Mouse (Mus musculus) ovary, postnatal 10 days (tissue): ENCODE results near the gene Rpl6.
"Not testable (repeated sequence)": the region's sequence is repeated elsewhere in the genome, so short reads cannot be mapped to it uniquely, and the experiment has no call there.

Experiments
- DNase-seq: peaks from one replicate; pipeline ENCODE4 v3.0.0; 2022; ENCODE audit warnings: low spot score

The Rpl6 gene

GRCm38 (mm10) chr5:121196764-121197163 lies 7.5 kb upstream of the Rpl6 start:
- DNase-seq, result no peak

- no peak for DNase-seq
Observed at GRCm38 (mm10) chr5:121197337-121197736, 6.9 kb upstream of the Rpl6 start.

DNA sequence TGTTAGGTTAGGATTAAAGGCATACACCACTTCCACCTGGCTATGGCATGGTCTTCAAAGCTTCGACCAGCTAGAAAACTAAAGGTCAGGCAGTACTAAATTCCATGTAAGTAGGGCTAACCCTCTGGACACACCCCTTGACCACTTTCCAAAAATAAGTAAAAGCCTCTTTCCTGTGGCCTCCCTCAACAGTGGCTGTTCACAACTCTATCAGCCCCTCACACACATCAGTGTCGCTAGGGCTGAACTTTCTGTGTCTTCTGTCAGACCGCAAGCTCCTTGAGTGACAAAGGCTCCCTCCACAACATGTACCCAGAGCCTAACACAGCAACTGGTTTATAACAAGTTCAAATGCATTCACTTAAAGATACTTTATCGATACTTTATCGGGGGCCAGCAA lies 5.9 kb upstream of the Rpl6 start:
- no peak for DNase-seq

- no peak for DNase-seq
Observed at GRCm38 (mm10) chr5:121201739-121202138, 2.5 kb upstream of the Rpl6 start.

- DNase-seq, result no peak
Observed at GRCm38 (mm10) chr5:121202467-121202866, 1.8 kb upstream of the Rpl6 start.

- not testable (repeated sequence) for DNase-seq
Observed at GRCm38 (mm10) chr5:121205537-121206130, 1.4 kb downstream of the Rpl6 start.

DNA sequence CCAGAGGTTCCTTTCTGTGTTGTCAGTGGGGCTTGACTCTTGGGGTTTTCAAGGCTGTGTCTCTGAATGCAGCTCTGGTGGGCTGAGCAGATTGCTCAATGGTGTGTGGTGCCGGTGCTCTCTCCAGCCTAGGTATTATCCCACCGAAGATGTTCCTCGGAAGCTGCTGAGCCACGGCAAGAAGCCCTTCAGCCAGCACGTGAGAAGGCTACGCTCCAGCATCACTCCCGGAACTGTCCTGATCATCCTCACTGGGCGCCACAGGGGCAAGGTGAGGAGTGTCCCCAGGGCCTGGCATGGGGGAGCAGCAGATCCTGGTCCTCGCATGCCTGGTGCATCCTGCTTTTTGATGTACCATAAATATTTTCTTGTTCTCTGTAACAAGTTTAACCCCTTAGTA lies 2.3 kb downstream of the Rpl6 start:
- no peak for DNase-seq

GRCm38 (mm10) chr5:121206984-121207383 lies 2.7 kb downstream of the Rpl6 start:
- DNase-seq, result no peak

DNA sequence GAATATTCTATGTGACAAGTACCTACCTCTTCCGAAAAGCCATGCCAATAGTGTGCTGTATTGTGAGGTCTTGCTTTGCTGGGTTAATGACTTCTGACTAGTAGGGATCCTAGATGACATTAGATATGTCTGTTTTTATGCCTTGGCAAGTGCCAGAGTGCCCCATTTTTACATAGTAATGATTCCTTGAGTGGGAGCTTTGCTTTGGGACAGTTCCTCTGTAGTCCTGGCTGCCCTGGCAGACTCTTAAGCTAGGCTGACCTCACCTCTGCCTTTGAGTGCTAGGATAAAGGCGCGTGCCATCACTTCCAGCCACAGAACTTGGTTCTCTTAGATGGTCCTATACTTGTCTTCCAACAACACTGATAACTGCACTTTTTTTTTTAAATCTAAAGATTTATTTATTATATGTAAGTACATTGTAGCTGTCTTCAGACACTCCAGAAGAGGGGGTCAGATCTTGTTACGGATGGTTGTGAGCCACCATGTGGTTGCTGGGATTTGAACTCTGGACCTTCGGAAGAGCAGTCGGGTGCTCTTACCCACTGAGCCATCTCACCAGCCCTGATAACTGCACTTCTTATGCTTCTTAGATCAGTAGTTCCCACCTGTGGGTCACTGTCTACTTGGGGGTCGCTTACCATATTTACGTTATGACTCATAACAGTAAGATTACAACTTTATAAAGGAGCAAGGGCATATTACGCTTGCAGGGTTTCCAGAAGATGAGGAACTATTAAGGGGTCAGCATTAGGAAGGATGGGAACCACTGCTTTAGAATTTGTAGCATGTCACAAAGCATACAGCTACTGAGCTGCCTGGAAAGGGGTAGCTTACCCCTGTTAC lies 5.7 kb downstream of the Rpl6 start:
- no peak for DNase-seq

- no peak for DNase-seq
Observed at GRCm38 (mm10) chr5:121210601-121210924, 6.3 kb downstream of the Rpl6 start.

DNA sequence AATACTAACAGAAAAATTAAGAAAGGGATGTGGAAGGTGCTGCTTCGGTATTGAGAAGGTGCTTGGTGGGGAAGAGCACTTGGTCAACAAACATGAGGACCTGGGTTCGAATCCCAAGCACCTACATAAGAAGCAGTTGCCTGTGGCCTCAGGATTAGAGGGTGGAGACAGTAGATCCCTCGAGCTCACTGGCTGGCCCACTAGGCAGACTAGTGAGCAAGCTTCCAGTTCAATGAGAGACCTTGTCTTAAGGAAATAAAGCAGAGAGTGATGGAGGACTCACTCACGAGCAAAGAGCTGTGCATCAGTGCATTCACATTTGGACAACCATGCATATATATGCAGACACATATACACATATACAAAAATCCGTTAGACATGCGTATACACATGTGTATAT lies 7.8 kb downstream of the Rpl6 start:
- DNase-seq, result no peak

DNA sequence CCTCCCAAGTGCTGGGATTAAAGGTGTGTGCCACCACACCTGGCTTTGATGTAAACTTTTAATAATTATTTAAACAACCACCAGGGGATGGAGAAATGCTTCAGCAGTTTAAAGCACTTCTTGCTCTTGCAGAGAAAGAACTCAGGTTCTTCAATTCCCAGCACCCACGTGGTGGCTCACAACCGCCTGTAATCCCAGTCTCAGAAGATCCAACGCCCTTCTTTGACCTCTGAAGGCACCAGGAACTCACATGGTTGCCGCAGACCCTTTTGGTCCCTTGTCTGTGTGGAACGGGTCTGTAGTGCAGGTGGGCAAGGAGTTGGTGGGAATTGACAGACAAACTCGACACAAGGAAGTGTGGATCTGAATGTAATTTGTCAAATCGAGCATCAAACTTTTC lies 10.4 kb downstream of the Rpl6 start:
- DNase-seq, result no peak

- DNase-seq, result peak; percentile 32
Observed at GRCm38 (mm10) chr5:121215380-121216125, 11.3 kb downstream of the Rpl6 start.

DNA sequence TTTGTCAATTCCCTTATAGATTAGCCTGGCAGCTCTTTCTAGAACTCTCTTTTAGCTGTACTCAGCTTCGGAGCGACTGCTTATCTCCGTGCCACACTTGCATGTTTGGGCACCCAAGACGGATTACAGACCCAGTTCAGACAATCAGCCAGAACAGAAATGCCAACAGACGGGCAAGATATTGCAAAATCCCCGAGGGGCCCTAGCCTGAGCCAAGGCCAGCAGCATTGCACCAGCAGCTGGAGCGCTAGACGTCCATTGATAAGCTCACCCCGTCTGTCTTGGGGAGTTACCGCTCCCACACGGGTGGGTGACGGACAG lies 11.8 kb downstream of the Rpl6 start:
- DNase-seq, result no peak

- not testable (repeated sequence) for DNase-seq
Observed at GRCm38 (mm10) chr5:121216584-121217312, 12.5 kb downstream of the Rpl6 start.

DNA sequence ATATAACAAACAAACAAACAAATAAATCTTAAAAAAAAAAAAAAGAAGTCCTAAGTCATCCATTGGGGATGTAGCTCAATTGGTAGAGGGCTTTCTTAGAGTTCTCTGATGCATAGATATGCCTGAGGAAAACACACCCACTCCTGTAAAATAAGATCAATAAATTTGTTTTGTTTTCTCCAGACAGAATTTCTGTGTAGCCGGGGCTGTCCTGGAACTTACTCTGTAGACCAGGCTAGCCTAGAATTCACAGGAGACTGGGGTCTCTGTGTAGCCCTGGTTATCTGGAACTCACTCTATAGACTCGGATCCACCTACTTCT lies 13.0 kb downstream of the Rpl6 start:
- no peak for DNase-seq

GRCm38 (mm10) chr5:121219190-121219589 lies 14.9 kb downstream of the Rpl6 start:
- DNase-seq, result no peak

- DNase-seq, result peak; percentile 95
Observed at GRCm38 (mm10) chr5:121219980-121220731, 15.9 kb downstream of the Rpl6 start, which contains the start of gene Hectd4. Gene Hectd4 (plus strand): TSS chr5:121220219.

- no peak for DNase-seq
Observed at GRCm38 (mm10) chr5:121220732-121221301, 16.5 kb downstream of the Rpl6 start.

GRCm38 (mm10) chr5:121221328-121221850 lies 17.1 kb downstream of the Rpl6 start:
- no peak for DNase-seq

- DNase-seq, result not testable (repeated sequence)
Observed at GRCm38 (mm10) chr5:121224020-121224419, 19.7 kb downstream of the Rpl6 start.
